Mouse (Mus musculus) erythroblast, embryonic 14.5 days (primary cell): ENCODE data around the gene Pdzd9.

Source experiments
- GATA1 ChIP-seq: IDR thresholded peaks from 2 replicates; pipeline ENCODE4 v1.6.1; 2012; ENCODE audit warnings: low read length, inconsistent platforms, mixed read lengths
- TAL1 ChIP-seq: IDR thresholded peaks from 3 replicates; pipeline ENCODE4 v1.6.1; 2012; ENCODE audit warnings: low read length, inconsistent platforms, mixed read lengths

GRCm38 (mm10) chr7:120620841-120621240, 49.3 kb downstream of the Pdzd9 start:
- TF ChIP-seq TAL1 = no peak
- no peak for TF ChIP-seq GATA1
